Mouse (Mus musculus) myocyte (in vitro differentiated cells): ENCODE data around the gene Dnmt3b.

ENCODE experiments used
- MAX ChIP-seq: IDR thresholded peaks from one replicate; pipeline ENCODE4 v1.6.1; 2011; ENCODE audit warnings: low read depth, mild to moderate bottlenecking, control low read depth
- MYOD1 ChIP-seq, 3 experiments: IDR thresholded peaks; one replicate each; pipeline ENCODE4 v1.6.1; 2011; ENCODE audit warnings: control low read depth in 2 of 3, low read depth in 2 of 3, mild to moderate bottlenecking in 2 of 3, moderate library complexity in 1 of 3; ENCODE audit not compliant: insufficient read length in 2 of 3, control insufficient read depth in 1 of 3
- POLR2A ChIP-seq: IDR thresholded peaks from one replicate; pipeline ENCODE4 v1.6.1; 2011; ENCODE audit warnings: low read depth, mild to moderate bottlenecking, control low read depth, moderate library complexity; ENCODE audit not compliant: insufficient read length
- REST ChIP-seq: IDR thresholded peaks from one replicate; pipeline ENCODE4 v1.6.1; 2011; ENCODE audit warnings: mild to moderate bottlenecking, control low read depth, moderate library complexity; ENCODE audit not compliant: insufficient read depth, insufficient read length
- USF1 ChIP-seq: IDR thresholded peaks from one replicate; pipeline ENCODE4 v1.6.1; 2011; ENCODE audit warnings: low read depth, mild to moderate bottlenecking, control low read depth, moderate library complexity

DNA sequence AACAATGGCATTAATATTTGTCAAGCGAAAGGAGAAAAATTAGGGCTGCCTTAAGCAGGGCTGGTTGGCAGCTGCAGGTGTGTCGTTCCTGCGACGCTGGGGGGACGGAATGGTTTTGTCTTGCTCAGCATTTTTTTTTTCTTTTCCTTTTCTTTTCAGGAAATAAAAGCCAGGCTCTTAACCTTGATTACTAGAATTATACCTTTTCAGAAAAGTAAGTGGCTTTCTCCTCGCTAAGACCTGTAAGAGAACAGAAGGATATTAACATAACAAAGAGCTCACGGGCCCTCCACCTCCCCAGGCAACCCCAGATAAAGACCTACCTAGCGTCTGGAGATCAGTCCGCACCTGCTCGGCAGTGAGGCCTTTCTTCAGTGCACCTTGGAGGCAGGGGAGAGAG, 26.8 kb upstream of the Dnmt3b start:
- TF ChIP-seq POLR2A (no peak), USF1 (no peak), MAX (no peak), MYOD1 (IDR thresholded peaks at IDR 0.05; ENCODE audit: control insufficient read depth in 1 of 3, insufficient read length in 2 of 3, low read depth in 2 of 3) (no peak), REST (no peak)
